Mouse (Mus musculus): ENCODE data around the gene Samd4b.
A peak's percentile ranks its signal among the peaks of the same experiment; 100 is the strongest.
"Not testable (repeated sequence)": the region's sequence is repeated elsewhere in the genome, so short reads cannot be mapped to it uniquely, and the experiment has no call there.

The Samd4b gene

GRCm38 (mm10) chr7:28597642-28598446 is at the start of gene Samd4b, which contains the start of gene Pak4:
TSS of gene Samd4b (minus strand) at chr7:28598144.
TSS of gene Pak4 (minus strand) at chr7:28598185.
- DNase-seq, result peak; percentile 100

DNA sequence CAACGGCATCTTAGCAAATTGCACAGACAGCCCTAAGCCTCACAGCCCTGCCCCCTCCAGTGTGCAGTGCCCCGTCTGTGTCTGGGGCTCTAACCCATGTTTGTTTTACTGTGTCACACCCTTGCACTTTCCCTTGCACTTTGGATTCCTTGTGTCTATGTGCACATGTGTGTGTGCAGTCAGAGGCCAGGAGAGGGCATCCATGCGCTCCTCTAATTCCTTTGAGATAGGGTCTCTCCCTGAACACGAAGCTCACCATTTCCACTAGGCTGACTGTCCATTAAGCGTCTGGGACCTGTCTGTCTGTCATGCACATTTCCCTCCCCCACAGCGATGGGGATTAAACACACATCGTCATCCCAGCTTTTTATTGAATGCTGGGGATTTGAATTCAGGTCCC is 49.1 kb upstream of the Samd4b start:
- DNase-seq, result no peak

GRCm38 (mm10) chr7:28645947-28646475 is 48.1 kb upstream of the Samd4b start:
- no peak for DNase-seq

DNA sequence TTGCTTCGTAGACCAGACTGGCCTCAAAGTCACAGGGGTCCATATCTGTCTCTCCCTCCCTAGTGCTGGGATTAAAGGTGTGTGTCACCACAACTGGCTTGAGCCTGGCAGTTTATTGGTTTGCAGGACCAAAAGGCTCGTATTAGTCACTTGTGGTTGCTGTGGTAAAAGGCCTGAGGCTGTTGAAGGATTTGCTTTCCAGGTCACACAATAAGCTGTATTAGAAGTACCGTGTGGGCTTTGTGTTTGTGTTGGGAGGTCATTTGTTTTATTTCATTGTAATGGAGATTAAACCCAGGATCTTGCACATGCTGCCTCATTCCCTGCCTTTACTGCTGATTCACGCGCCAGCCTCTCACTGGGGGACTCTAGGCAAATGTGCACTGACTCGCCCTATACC is 47.4 kb upstream of the Samd4b start:
- DNase-seq, result no peak

- DNase-seq, result no peak
Observed at GRCm38 (mm10) chr7:28641546-28641945, 43.6 kb upstream of the Samd4b start.

DNA sequence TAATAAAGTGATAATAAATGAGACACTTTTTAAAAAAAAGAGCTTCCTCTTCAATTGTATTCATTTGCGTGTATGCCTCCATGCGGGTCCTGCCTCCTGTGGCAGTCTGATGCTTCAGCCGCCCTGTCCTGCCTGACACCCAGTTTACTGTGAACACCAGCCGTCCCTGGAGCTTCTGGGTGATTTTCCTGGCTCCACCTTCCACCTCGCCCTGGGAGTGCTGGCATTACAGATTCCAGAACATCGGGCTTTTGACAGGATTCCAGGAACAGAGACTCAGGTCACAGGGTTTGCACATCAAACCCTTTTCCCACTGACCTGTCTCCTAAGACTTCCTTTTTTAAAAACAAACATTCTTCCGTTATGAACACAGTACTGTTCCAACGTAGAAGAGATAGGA is 39.6 kb upstream of the Samd4b start:
- DNase-seq, result peak; percentile 5

GRCm38 (mm10) chr7:28634128-28634527 is 36.2 kb upstream of the Samd4b start:
- DNase-seq, result no peak

DNA sequence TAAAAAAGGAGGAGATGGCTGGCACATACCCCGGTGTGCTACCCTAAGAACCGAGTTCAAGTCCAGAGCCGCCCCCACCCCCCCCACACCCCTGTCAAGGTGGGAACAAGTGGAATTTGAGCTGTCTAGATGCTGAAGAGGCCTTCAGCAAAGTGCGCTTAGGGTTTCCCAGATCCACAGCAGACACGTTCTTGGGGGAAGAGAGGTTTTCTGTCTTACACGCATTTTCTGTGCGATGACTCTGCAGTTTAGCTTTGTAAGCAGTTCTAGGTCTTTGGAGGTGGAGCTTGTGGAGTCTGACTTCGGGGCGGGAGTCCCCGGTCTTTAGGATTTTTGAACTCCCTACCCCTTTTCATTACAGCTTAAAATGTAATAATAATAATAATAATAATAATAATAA is 33.1 kb upstream of the Samd4b start, which contains the start of gene Acp7:
Gene Acp7 (minus strand): TSS at position 260 of the 400 bp plus-strand sequence.
- no peak for DNase-seq

GRCm38 (mm10) chr7:28624791-28625190 is 26.8 kb upstream of the Samd4b start:
- no peak for DNase-seq

GRCm38 (mm10) chr7:28619098-28619715 is 21.3 kb upstream of the Samd4b start:
- DNase-seq, result no peak

DNA sequence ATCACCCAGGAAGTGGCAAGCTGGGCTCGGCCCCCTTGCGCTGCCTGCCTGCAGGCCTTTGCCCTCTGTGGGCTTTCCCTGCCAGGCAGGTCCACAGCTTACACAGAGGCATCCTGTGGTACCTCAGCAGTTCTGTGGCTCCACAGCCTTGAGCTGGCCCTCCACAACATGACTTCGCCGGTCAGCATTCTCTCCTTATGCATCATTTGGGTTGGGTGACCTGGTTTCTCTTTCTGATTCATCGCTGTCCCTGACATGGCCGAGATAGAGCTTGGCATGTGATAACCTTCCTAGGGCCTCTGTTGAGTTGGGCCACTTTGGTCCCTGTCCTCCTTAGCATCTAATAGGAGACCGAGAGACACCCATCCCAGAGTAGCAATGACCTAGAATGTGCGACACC is 8.0 kb upstream of the Samd4b start:
- DNase-seq, result no peak

DNA sequence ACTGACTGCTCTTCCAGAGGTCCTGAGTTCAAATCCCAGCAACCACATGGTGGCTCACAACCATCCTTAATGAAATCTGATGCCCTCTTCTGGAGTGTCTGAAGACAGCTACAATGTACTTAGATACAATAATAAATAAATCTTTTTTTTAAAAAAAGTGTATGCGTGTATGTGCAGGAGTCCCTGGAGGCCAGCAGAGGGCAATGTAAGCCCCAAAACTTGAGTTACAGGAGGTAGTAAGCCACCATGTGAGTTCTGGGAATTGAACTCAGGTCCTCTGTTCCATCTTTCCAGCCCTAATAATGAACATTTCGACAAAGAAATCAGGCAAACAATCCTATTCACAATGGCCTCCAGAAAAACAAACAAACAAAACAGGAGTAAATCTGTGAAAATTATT is 5.8 kb upstream of the Samd4b start:
- DNase-seq, result not testable (repeated sequence)

DNA sequence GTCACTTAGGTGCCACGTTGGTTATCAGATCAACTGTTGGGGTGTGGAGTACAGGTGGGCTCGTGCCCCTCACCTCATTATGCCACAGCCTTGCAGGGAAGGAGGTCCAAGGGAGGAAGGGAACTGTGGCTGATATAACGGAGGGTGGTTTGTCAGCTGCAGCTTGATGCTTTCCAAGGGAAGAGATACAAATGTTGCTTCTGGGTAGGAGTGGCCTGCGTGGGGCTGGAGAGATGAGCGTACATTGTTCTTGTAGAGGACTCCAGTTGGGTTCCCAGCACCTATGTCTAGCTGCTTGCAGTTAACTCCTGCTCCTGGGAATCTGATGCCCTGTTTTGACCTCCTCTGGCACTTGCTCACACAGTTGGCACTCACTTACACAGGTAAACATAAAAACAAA is 5.2 kb upstream of the Samd4b start:
- DNase-seq, result no peak

GRCm38 (mm10) chr7:28601668-28602067 is 3.7 kb upstream of the Samd4b start:
- peak; percentile 70 for DNase-seq

DNA sequence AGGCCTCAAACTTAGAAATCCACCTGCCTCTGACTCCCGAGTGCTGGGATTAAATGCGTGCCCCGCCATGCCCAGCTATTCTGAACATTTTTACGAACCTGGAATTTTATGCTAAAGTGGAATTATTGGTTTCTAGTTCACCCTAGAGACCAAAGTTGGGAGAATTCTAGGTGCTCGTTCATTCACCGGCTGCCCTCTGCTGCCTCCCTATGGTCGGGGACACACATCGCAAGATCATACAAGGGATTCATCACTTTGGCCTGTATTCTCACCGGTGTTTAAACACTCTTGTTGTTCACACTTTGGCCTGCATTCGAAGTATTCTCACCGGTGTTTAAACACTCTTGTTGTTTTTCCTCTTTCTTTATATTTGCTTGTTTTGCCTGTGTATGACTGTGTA is 3.1 kb upstream of the Samd4b start:
- DNase-seq, result peak; percentile 68

DNA sequence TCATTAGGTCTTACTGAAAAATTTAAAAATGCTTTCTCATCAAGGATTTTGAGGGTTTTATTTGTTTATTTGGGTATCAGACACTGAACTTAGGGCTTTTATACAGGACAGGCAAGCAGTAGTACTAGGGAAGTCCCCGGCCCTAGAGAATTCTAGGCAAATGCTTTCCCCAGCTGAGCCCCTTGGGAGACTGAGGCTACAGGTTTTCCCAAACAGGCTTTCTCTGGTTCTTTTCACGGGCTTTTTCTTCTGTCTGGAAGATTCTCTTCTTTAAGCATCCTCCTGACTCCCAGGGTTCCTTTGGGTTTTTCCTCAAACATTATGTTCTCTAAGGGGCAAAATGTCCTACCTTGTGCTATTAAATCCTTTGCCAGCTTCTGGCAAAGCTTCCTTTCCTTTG is 1.0 kb upstream of the Samd4b start:
- no peak for DNase-seq

DNA sequence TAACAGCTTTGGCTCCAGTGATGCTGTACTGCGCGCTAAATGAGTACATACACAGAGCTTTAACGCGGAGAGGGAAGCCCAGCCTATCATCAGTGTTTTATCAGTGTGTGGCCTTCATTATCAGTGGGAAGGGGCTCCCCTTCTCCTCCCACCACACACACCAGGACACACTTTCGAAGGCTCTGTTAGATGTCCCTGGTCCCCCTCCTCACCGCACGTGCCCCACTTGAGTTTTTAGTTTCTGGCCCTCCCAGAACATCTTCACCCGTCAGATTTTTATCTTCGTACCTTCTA is 720 bp downstream of the Samd4b start:
- DNase-seq, result no peak

- no peak for DNase-seq
Observed at GRCm38 (mm10) chr7:28596436-28597276, 1.3 kb downstream of the Samd4b start.

GRCm38 (mm10) chr7:28595751-28596435 is 2.1 kb downstream of the Samd4b start:
- DNase-seq, result no peak

- DNase-seq, result no peak
Observed at GRCm38 (mm10) chr7:28593206-28594111, 4.5 kb downstream of the Samd4b start.

- no peak for DNase-seq
Observed at GRCm38 (mm10) chr7:28591862-28592261, 6.1 kb downstream of the Samd4b start.

DNA sequence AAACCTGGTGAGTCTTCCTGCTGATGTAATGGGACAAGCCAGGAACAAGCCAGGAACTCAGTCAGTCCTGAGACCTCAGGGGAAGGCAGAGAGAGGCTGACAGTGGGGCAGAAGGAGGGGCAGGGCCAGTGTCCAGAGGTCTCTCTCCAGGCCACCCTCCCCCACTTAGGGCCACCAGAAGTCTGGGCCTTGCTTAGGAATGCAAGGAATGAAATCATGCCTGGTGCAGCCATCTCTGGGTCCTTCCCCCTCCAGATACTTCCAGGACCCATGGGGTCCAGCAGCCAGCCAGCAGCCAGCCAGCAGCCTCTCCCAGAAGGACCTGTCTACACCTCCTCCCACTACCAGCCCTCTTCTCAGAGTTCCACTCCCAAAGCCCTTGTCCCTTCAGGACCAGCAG is 10.3 kb downstream of the Samd4b start:
- no peak for DNase-seq

Data from cerebellum, adult 8-10 months (tissue).